Mouse (Mus musculus) spleen, adult 2 months (tissue): ENCODE data around the gene Kif26a. TPM values are rescaled to one million over a fixed set of nuclear protein-coding genes. Genes with fewer than 3 reads are reported as not detected.

Experiments
- DNase-seq, 2 experiments: peaks; one replicate each; pipeline versions ENCODE4 v3.0.0 to v3.0.0-alpha.2; 2012 to 2021; ENCODE audit warnings: low spot score in 2 of 2, low read depth in 1 of 2
- H3K27ac ChIP-seq: fragments of 200-500 bp; 2 replicates; pipeline ENCODE4 v1.5.1; 2012; ENCODE audit warnings: low read length, inconsistent platforms; ENCODE audit not compliant: insufficient read depth
- H3K27me3 ChIP-seq: fragments of 200-500 bp; 2 replicates; pipeline ENCODE4 v1.6.1; 2012; ENCODE audit warnings: mild to moderate bottlenecking, moderate library complexity, low read length, inconsistent platforms; ENCODE audit not compliant: control insufficient read depth, insufficient read depth
- H3K36me3 ChIP-seq: fragments of 200-500 bp; 2 replicates; pipeline ENCODE4 v1.6.1; 2012; ENCODE audit warnings: mild to moderate bottlenecking, low read length, inconsistent platforms; ENCODE audit not compliant: control insufficient read depth, insufficient read depth
- H3K4me1 ChIP-seq: fragments of 200-500 bp; 2 replicates; pipeline ENCODE4 v1.6.1; 2011; ENCODE audit warnings: inconsistent platforms; ENCODE audit not compliant: control insufficient read depth, insufficient read depth, insufficient read length
- H3K4me3 ChIP-seq: fragments of 200-500 bp; 2 replicates; pipeline ENCODE4 v1.5.1; 2011; ENCODE audit warnings: mild to moderate bottlenecking, inconsistent platforms; ENCODE audit not compliant: insufficient read depth, insufficient read length; ENCODE audit errors: extremely low read depth
- CTCF ChIP-seq: fragments of 200-500 bp; IDR thresholded peaks from 2 replicates; pipeline ENCODE4 v1.5.1; 2011; ENCODE audit warnings: mild to moderate bottlenecking, inconsistent platforms; ENCODE audit not compliant: insufficient read depth, insufficient read length, insufficient replicate concordance; ENCODE audit errors: extremely low read depth
- POLR2A ChIP-seq: fragments of 200-500 bp; IDR thresholded peaks from 2 replicates; pipeline ENCODE4 v1.6.1; 2011; ENCODE audit warnings: low read depth, low read length, inconsistent platforms
- WGBS: fragments of 180-500 bp; shearing (Covaris S2); methylation state at CpG from one replicate; pipeline ENCODE4 v1.1.7; 2018; 5-methylcytosine and 5-hydroxymethylcytosine counted together
- polyA plus RNA-seq: library from polyadenylated mRNA; depleted of rRNA; stranded (reverse); fragments of >200 nt; gene quantifications from 2 replicates; pipeline ENCODE4 v1.2.3, GENCODE M21; 2012

Kif26a gene
- polyA plus RNA-seq, 1 experiment: 1.8 TPM

- TF ChIP-seq CTCF (no peak), POLR2A (no peak)
- no peak overlapping the region for H3K27ac ChIP-seq
- no peaks in the 10 kb centered on the region; the same call in 1 of the 2 replicates for H3K4me1 ChIP-seq
- peak in 1 of 2 experiments; percentile 59 for DNase-seq
- H3K27me3 ChIP-seq: peaks cover 9% of the 10 kb centered on the region
- H3K4me3 ChIP-seq: peak overlapping the region; percentile 63
- no peaks in the 10 kb centered on the region for H3K36me3 ChIP-seq
- WGBS: 1% methylated on average over 74 of the region's 79 CpGs
These were observed 15.7 kb upstream of the Kif26a start for GRCm38 (mm10) chr12:112130161-112130860.

- WGBS: 27% methylated on average over 32 of the region's 32 CpGs
- peaks cover 9% of the 10 kb centered on the region for H3K27me3 ChIP-seq
- no peak for TF ChIP-seq CTCF
- no peak for TF ChIP-seq POLR2A
These were observed 15.1 kb upstream of the Kif26a start for GRCm38 (mm10) chr12:112130957-112131356.

GRCm38 (mm10) chr12:112140231-112140630 is 5.8 kb upstream of the Kif26a start:
- DNase-seq: peak in 1 of 2 experiments; percentile 26
- H3K36me3 ChIP-seq: no peaks in the 10 kb centered on the region
- no peak overlapping the region for H3K27ac ChIP-seq
- TF ChIP-seq CTCF: peak; percentile 86; the same call in 1 of the 2 replicates
- no peak for TF ChIP-seq POLR2A
- peaks cover 15% of the 10 kb centered on the region for H3K27me3 ChIP-seq
- WGBS: 6% methylated on average over 5 of the region's 5 CpGs
- H3K4me1 ChIP-seq: no peaks in the 10 kb centered on the region
- no peak overlapping the region for H3K4me3 ChIP-seq

More at GRCm38 (mm10) chr12:112130957-112131356, 15.1 kb upstream of the Kif26a start:
- no peak overlapping the region for H3K27ac ChIP-seq
- H3K4me1 ChIP-seq: no peaks in the 10 kb centered on the region; the same call in 1 of the 2 replicates
- H3K36me3 ChIP-seq: no peaks in the 10 kb centered on the region
- DNase-seq: no peak
- H3K4me3 ChIP-seq: peak overlapping the region; percentile 63; the same call in 1 of the 2 replicates

- Histone ChIP-seq H3K27ac (no peak overlapping the region), H3K27me3 (peaks cover 19% of the 10 kb centered on the region), H3K4me3 (no peak overlapping the region), H3K36me3 (no peaks in the 10 kb centered on the region), H3K4me1 (no peaks in the 10 kb centered on the region)
- no peak for TF ChIP-seq CTCF
- TF ChIP-seq POLR2A: no peak
- no peak for DNase-seq
- 31% methylated on average over 7 of the region's 7 CpGs for whole genome bisulfite sequencing
These were observed 5.3 kb upstream of the Kif26a start for GRCm38 (mm10) chr12:112140745-112141144.

- no peak for DNase-seq
- Histone ChIP-seq H3K27ac (no peak overlapping the region), H3K27me3 (peaks cover 24% of the 10 kb centered on the region), H3K4me1 (peaks cover 3% of the 10 kb centered on the region; the same call in 1 of the 2 replicates), H3K36me3 (no peaks in the 10 kb centered on the region), H3K4me3 (no peak overlapping the region)
- TF ChIP-seq POLR2A: no peak
- TF ChIP-seq CTCF: no peak
- 8% methylated on average over 6 of the region's 6 CpGs for WGBS
These were observed 4.7 kb upstream of the Kif26a start for GRCm38 (mm10) chr12:112141300-112141699.

- peaks cover 4% of the 10 kb centered on the region; the same call in 1 of the 2 replicates for H3K4me1 ChIP-seq
- H3K27ac ChIP-seq: no peak overlapping the region
- H3K36me3 ChIP-seq: no peaks in the 10 kb centered on the region
- no peak overlapping the region for H3K4me3 ChIP-seq
- no peak for DNase-seq
- TF ChIP-seq POLR2A: no peak
- no peak for TF ChIP-seq CTCF
- peaks cover 28% of the 10 kb centered on the region for H3K27me3 ChIP-seq
- 11% methylated on average over 14 of the region's 14 CpGs for WGBS
These were observed 2.7 kb upstream of the Kif26a start for GRCm38 (mm10) chr12:112143116-112143832.

- peaks cover 28% of the 10 kb centered on the region for H3K27me3 ChIP-seq
- H3K4me3 ChIP-seq: no peak overlapping the region
- DNase-seq: no peak
- H3K4me1 ChIP-seq: peaks cover 4% of the 10 kb centered on the region; the same call in 1 of the 2 replicates
- WGBS: 4% methylated on average over 52 of the region's 52 CpGs
- H3K36me3 ChIP-seq: no peaks in the 10 kb centered on the region
- no peak overlapping the region for H3K27ac ChIP-seq
- TF ChIP-seq CTCF (no peak), POLR2A (no peak)
These were observed 2.2 kb upstream of the Kif26a start for GRCm38 (mm10) chr12:112143833-112144201.
